Mouse (Mus musculus): Measurements from ENCODE around the gene Tmigd1. TPM values are rescaled to one million over a fixed set of nuclear protein-coding genes. Genes with fewer than 3 reads are reported as not detected.

Tmigd1 gene
- polyA plus RNA-seq, 1 experiment from 2014 or later: not detected

GRCm38 (mm10) chr11:76879816-76880215 is 22.1 kb upstream of the Tmigd1 start:
- Histone ChIP-seq H3K9me3 (replicated peaks) (no peaks in the 10 kb centered on the region), H3K27me3 (no peaks in the 10 kb centered on the region), H3K9ac (no peak overlapping the region), H3K4me1 (replicated peaks) (peaks cover 6% of the 10 kb centered on the region; the same call in 1 of the 2 replicates), H3K36me3 (replicated peaks) (no peaks in the 10 kb centered on the region), H3K4me3 (replicated peaks) (no peak overlapping the region), H3K27ac (replicated peaks) (no peak overlapping the region), H3K4me2 (no peak overlapping the region)
- no peak for ATAC-seq (ENCODE audit: insufficient read depth)
- 51% methylated on average over 5 of the region's 5 CpGs for WGBS (ENCODE audit: insufficient replicate concordance)

GRCm38 (mm10) chr11:76884451-76884850 is 17.5 kb upstream of the Tmigd1 start:
- Histone ChIP-seq H3K27me3 (no peaks in the 10 kb centered on the region), H3K27ac (replicated peaks) (peak overlapping the region; percentile 56), H3K9ac (no peak overlapping the region), H3K9me3 (replicated peaks) (no peaks in the 10 kb centered on the region), H3K36me3 (replicated peaks) (no peaks in the 10 kb centered on the region), H3K4me2 (no peak overlapping the region), H3K4me1 (replicated peaks) (peaks cover 8% of the 10 kb centered on the region; the same call in 1 of the 2 replicates), H3K4me3 (replicated peaks) (no peak overlapping the region)
- ATAC-seq (ENCODE audit: insufficient read depth): no peak
- WGBS (ENCODE audit: insufficient replicate concordance): 42% methylated on average over 5 of the region's 5 CpGs

- H3K4me2 ChIP-seq: no peak overlapping the region
- peaks cover 37% of the 10 kb centered on the region for H3K4me1 ChIP-seq (replicated peaks)
- no peak overlapping the region for H3K4me3 ChIP-seq (replicated peaks)
- no peaks in the 10 kb centered on the region for H3K36me3 ChIP-seq (replicated peaks)
- H3K27me3 ChIP-seq: no peaks in the 10 kb centered on the region
- H3K9me3 ChIP-seq (replicated peaks): no peaks in the 10 kb centered on the region
- no peak for ATAC-seq (ENCODE audit: insufficient read depth)
- 24% methylated on average over 10 of the region's 10 CpGs for WGBS (ENCODE audit: insufficient replicate concordance)
- peak overlapping the region; percentile 42 for H3K27ac ChIP-seq (replicated peaks)
- no peak overlapping the region for H3K9ac ChIP-seq
These were observed 12.4 kb upstream of the Tmigd1 start for GRCm38 (mm10) chr11:76889339-76890164.

GRCm38 (mm10) chr11:76891171-76891570 is 10.8 kb upstream of the Tmigd1 start:
- H3K27ac ChIP-seq (replicated peaks): no peak overlapping the region
- ATAC-seq (ENCODE audit: insufficient read depth): no peak
- WGBS (ENCODE audit: insufficient replicate concordance): 61% methylated on average over 7 of the region's 7 CpGs

GRCm38 (mm10) chr11:76891738-76892349 is 10.1 kb upstream of the Tmigd1 start:
- H3K27me3 ChIP-seq: no peaks in the 10 kb centered on the region
- no peak for ATAC-seq (ENCODE audit: insufficient read depth)
- H3K9me3 ChIP-seq (replicated peaks): no peaks in the 10 kb centered on the region
- no peak overlapping the region for H3K4me3 ChIP-seq (replicated peaks)
- WGBS (ENCODE audit: insufficient replicate concordance): 51% methylated on average over 4 of the region's 4 CpGs
- no peak overlapping the region for H3K9ac ChIP-seq
- no peaks in the 10 kb centered on the region for H3K36me3 ChIP-seq (replicated peaks)
- no peak overlapping the region for H3K4me2 ChIP-seq
- H3K4me1 ChIP-seq (replicated peaks): peaks cover 35% of the 10 kb centered on the region
- H3K27ac ChIP-seq (replicated peaks): no peak overlapping the region

More at GRCm38 (mm10) chr11:76891171-76891570, 10.8 kb upstream of the Tmigd1 start:
- Histone ChIP-seq H3K4me3 (replicated peaks) (no peak overlapping the region), H3K9ac (no peak overlapping the region), H3K36me3 (replicated peaks) (no peaks in the 10 kb centered on the region), H3K27me3 (no peaks in the 10 kb centered on the region), H3K4me2 (no peak overlapping the region), H3K4me1 (replicated peaks) (peaks cover 35% of the 10 kb centered on the region), H3K9me3 (replicated peaks) (no peaks in the 10 kb centered on the region)

GRCm38 (mm10) chr11:76892972-76893371 is 9.0 kb upstream of the Tmigd1 start:
- no peak overlapping the region for H3K27ac ChIP-seq (replicated peaks)
- peaks cover 38% of the 10 kb centered on the region for H3K4me1 ChIP-seq (replicated peaks)
- H3K27me3 ChIP-seq: no peaks in the 10 kb centered on the region
- H3K4me2 ChIP-seq: no peak overlapping the region
- WGBS (ENCODE audit: insufficient replicate concordance): 47% methylated on average over 3 of the region's 3 CpGs
- no peak overlapping the region for H3K9ac ChIP-seq
- no peak overlapping the region for H3K4me3 ChIP-seq (replicated peaks)
- H3K36me3 ChIP-seq (replicated peaks): no peaks in the 10 kb centered on the region
- ATAC-seq (ENCODE audit: insufficient read depth): no peak
- H3K9me3 ChIP-seq (replicated peaks): no peaks in the 10 kb centered on the region

- Histone ChIP-seq H3K4me3 (replicated peaks) (no peak overlapping the region), H3K9ac (no peak overlapping the region), H3K27ac (replicated peaks) (no peak overlapping the region), H3K36me3 (replicated peaks) (no peaks in the 10 kb centered on the region), H3K4me1 (replicated peaks) (peaks cover 44% of the 10 kb centered on the region), H3K27me3 (no peaks in the 10 kb centered on the region), H3K9me3 (replicated peaks) (no peaks in the 10 kb centered on the region), H3K4me2 (no peak overlapping the region)
- 9% methylated on average over 4 of the region's 4 CpGs for WGBS (ENCODE audit: insufficient replicate concordance)
- peak; percentile 44 for ATAC-seq (ENCODE audit: insufficient read depth)
These were observed 8.4 kb upstream of the Tmigd1 start for GRCm38 (mm10) chr11:76893570-76893969.

GRCm38 (mm10) chr11:76894240-76894639 is 7.7 kb upstream of the Tmigd1 start:
- Histone ChIP-seq H3K4me1 (replicated peaks) (peaks cover 45% of the 10 kb centered on the region), H3K9me3 (replicated peaks) (no peaks in the 10 kb centered on the region), H3K36me3 (replicated peaks) (no peaks in the 10 kb centered on the region), H3K27ac (replicated peaks) (no peak overlapping the region), H3K27me3 (no peaks in the 10 kb centered on the region), H3K4me3 (replicated peaks) (no peak overlapping the region), H3K4me2 (no peak overlapping the region), H3K9ac (no peak overlapping the region)
- 11% methylated on average over 5 of the region's 5 CpGs for WGBS (ENCODE audit: insufficient replicate concordance)
- peak; percentile 54; the same call in 1 of the 2 replicates for ATAC-seq (ENCODE audit: insufficient read depth)

- no peak for ATAC-seq (ENCODE audit: insufficient read depth)
- H3K9me3 ChIP-seq (replicated peaks): no peaks in the 10 kb centered on the region
- no peak overlapping the region for H3K9ac ChIP-seq
- no peak overlapping the region for H3K27ac ChIP-seq (replicated peaks)
- H3K36me3 ChIP-seq (replicated peaks): no peaks in the 10 kb centered on the region
- no peak overlapping the region for H3K4me2 ChIP-seq
- no peak overlapping the region for H3K4me3 ChIP-seq (replicated peaks)
- no peaks in the 10 kb centered on the region for H3K27me3 ChIP-seq
- 48% methylated on average over 6 of the region's 6 CpGs for WGBS (ENCODE audit: insufficient replicate concordance)
- peaks cover 34% of the 10 kb centered on the region for H3K4me1 ChIP-seq (replicated peaks)
These were observed 5.6 kb upstream of the Tmigd1 start for GRCm38 (mm10) chr11:76896360-76896759.

GRCm38 (mm10) chr11:76897126-76897525 is 4.8 kb upstream of the Tmigd1 start:
- Histone ChIP-seq H3K4me1 (replicated peaks) (peaks cover 31% of the 10 kb centered on the region), H3K4me2 (no peak overlapping the region), H3K4me3 (replicated peaks) (no peak overlapping the region), H3K27ac (replicated peaks) (no peak overlapping the region), H3K27me3 (no peaks in the 10 kb centered on the region), H3K9ac (no peak overlapping the region), H3K36me3 (replicated peaks) (no peaks in the 10 kb centered on the region), H3K9me3 (replicated peaks) (no peaks in the 10 kb centered on the region)
- WGBS (ENCODE audit: insufficient replicate concordance): 28% methylated on average over 1 of the region's 1 CpGs
- no peak for ATAC-seq (ENCODE audit: insufficient read depth)

GRCm38 (mm10) chr11:76897871-76898270 is 4.1 kb upstream of the Tmigd1 start:
- Histone ChIP-seq H3K4me2 (no peak overlapping the region), H3K27me3 (no peaks in the 10 kb centered on the region), H3K36me3 (replicated peaks) (no peaks in the 10 kb centered on the region), H3K9me3 (replicated peaks) (no peaks in the 10 kb centered on the region), H3K9ac (no peak overlapping the region), H3K4me3 (replicated peaks) (no peak overlapping the region), H3K4me1 (replicated peaks) (peaks cover 24% of the 10 kb centered on the region), H3K27ac (replicated peaks) (no peak overlapping the region)
- no peak for ATAC-seq (ENCODE audit: insufficient read depth)
- 41% methylated on average over 3 of the region's 3 CpGs for WGBS (ENCODE audit: insufficient replicate concordance)

Data from liver, embryonic 15.5 days (tissue).